Mouse (Mus musculus) CH12.LX (cell line): ENCODE data around the gene Ces4a.

Source experiments
- CHD2 ChIP-seq: IDR thresholded peaks from 2 replicates; pipeline ENCODE4 v1.6.1; 2011; ENCODE audit warnings: low read length, improper control_type of control experiment
- CTCF ChIP-seq, 2 experiments: IDR thresholded peaks in 1 of 2; conservative IDR thresholded peaks in 1 of 2; 2 replicates each; pipeline ENCODE4 v1.5.1; 2011 to 2012; ENCODE audit warnings: low read depth in 2 of 2, low read length in 2 of 2, improper control_type of control experiment in 1 of 2, inconsistent platforms in 1 of 2, mild to moderate bottlenecking in 1 of 2, moderate library complexity in 1 of 2
- HCFC1 ChIP-seq: IDR thresholded peaks from 2 replicates; pipeline ENCODE4 v1.6.1; 2012; ENCODE audit warnings: low read depth, mild to moderate bottlenecking, inconsistent platforms, low read length, improper control_type of control experiment
- POLR2A ChIP-seq: IDR thresholded peaks from 2 replicates; pipeline ENCODE4 v1.6.1; 2011; ENCODE audit warnings: low read depth, mild to moderate bottlenecking, improper control_type of control experiment, low read length
- SIN3A ChIP-seq: IDR thresholded peaks from 2 replicates; pipeline ENCODE4 v1.6.1; 2012; ENCODE audit warnings: low read length, improper control_type of control experiment, inconsistent platforms
- TBP ChIP-seq: conservative IDR thresholded peaks from 2 replicates; pipeline ENCODE4 v1.6.1; 2011; ENCODE audit warnings: low read depth, low read length, improper control_type of control experiment
- ZNF384 ChIP-seq: IDR thresholded peaks from 2 replicates; pipeline ENCODE4 v1.6.1; 2012; ENCODE audit warnings: low read depth, low read length, improper control_type of control experiment, inconsistent platforms

GRCm38 (mm10) chr8:105155091-105155745, 23.6 kb downstream of the Ces4a start:
- no peak for TF ChIP-seq HCFC1
- TF ChIP-seq SIN3A, result no peak
- no peak for TF ChIP-seq CTCF (conservative IDR thresholded peaks at IDR 0.05 in 1 of 2, IDR thresholded peaks at IDR 0.05 in 1 of 2; ENCODE audit: low read depth in 2 of 2, low read length in 2 of 2)
- TF ChIP-seq POLR2A, result no peak
- no peak for TF ChIP-seq ZNF384
- no peak for TF ChIP-seq CHD2
- TF ChIP-seq TBP, result no peak
